Mouse (Mus musculus) MEL (cell line): ENCODE results near the gene Ccdc158.

Source experiments
- CTCF ChIP-seq, 3 experiments: IDR thresholded peaks in 2 of 3; conservative IDR thresholded peaks in 1 of 3; 2 replicates each; pipeline ENCODE4 v1.5.1; 2011 to 2012; ENCODE audit warnings: low read length in 3 of 3, low read depth in 2 of 3, mild to moderate bottlenecking in 2 of 3, improper control_type of control experiment in 1 of 3, inconsistent platforms in 1 of 3, mixed read lengths in 1 of 3, moderate library complexity in 1 of 3; ENCODE audit not compliant: control insufficient read depth in 1 of 3, insufficient read depth in 1 of 3, poor library complexity in 1 of 3, severe bottlenecking in 1 of 3
- POLR2A ChIP-seq, 2 experiments: IDR thresholded peaks; 2 replicates each; pipeline ENCODE4 v1.6.1; 2011 to 2012; ENCODE audit warnings: low read length in 2 of 2, mild to moderate bottlenecking in 2 of 2, control low read depth in 1 of 2, improper control_type of control experiment in 1 of 2, low read depth in 1 of 2, moderate library complexity in 1 of 2; ENCODE audit not compliant: control insufficient read depth in 1 of 2, insufficient read depth in 1 of 2, poor library complexity in 1 of 2
- ZMIZ1 ChIP-seq: IDR thresholded peaks from 2 replicates; pipeline ENCODE4 v1.6.1; 2012; ENCODE audit warnings: low read depth, mild to moderate bottlenecking, inconsistent platforms, low read length, improper control_type of control experiment, moderate library complexity
- ZNF384 ChIP-seq: IDR thresholded peaks from 2 replicates; pipeline ENCODE4 v1.6.1; 2012; ENCODE audit warnings: low read depth, mild to moderate bottlenecking, inconsistent platforms, low read length, improper control_type of control experiment

- TF ChIP-seq ZMIZ1 (no peak), CTCF (IDR thresholded peaks at IDR 0.05 in 2 of 3, conservative IDR thresholded peaks at IDR 0.05 in 1 of 3; ENCODE audit: control insufficient read depth in 1 of 3, insufficient read depth in 1 of 3, low read depth in 2 of 3, low read length in 3 of 3, poor library complexity in 1 of 3, severe bottlenecking in 1 of 3) (no peak), POLR2A (IDR thresholded peaks at IDR 0.05; ENCODE audit: control insufficient read depth in 1 of 2, insufficient read depth in 1 of 2, low read depth in 1 of 2, low read length in 2 of 2, poor library complexity in 1 of 2) (no peak), ZNF384 (no peak)
Observed at GRCm38 (mm10) chr5:92694316-92694995, 19.4 kb upstream of the Ccdc158 start.
